Mouse (Mus musculus) midbrain, embryonic 15.5 days (tissue): ENCODE measurements at regions not wholly inside any gene's neighbourhood (a gene's known extent, or its start where the extent isn't known, plus 50 kb on each side); places are given as distances from the start of the nearest gene placed in this dataset.

Source experiments
- ATAC-seq: fragments of 200-750 bp; cut with Nextera tagmentation; replicated peaks from 2 replicates; pipeline ENCODE4 v1.8.0; 2017; ENCODE audit warnings: moderate TSS enrichment
- H3K27ac ChIP-seq: fragments of 300-500 bp; sonication (generic); 2 replicates; pipeline ENCODE4 v1.5.1; 2015; ENCODE audit warnings: mild to moderate bottlenecking, inconsistent platforms
- H3K27me3 ChIP-seq: fragments of 300-500 bp; sonication (generic); replicated peaks from 2 replicates; pipeline ENCODE4 v1.6.1; 2015; ENCODE audit warnings: inconsistent platforms
- H3K36me3 ChIP-seq: fragments of 300-500 bp; sonication (generic); replicated peaks from 2 replicates; pipeline ENCODE4 v1.6.1; 2015; ENCODE audit warnings: inconsistent platforms
- H3K4me1 ChIP-seq: fragments of 300-500 bp; sonication (generic); 2 replicates; pipeline ENCODE4 v1.6.1; 2015; ENCODE audit warnings: inconsistent platforms
- H3K4me2 ChIP-seq: fragments of 300-500 bp; sonication (generic); 2 replicates; pipeline ENCODE4 v1.6.1; 2015; ENCODE audit warnings: inconsistent platforms, mild to moderate bottlenecking, moderate library complexity
- H3K4me3 ChIP-seq: fragments of 300-500 bp; sonication (generic); 2 replicates; pipeline ENCODE4 v1.5.1; 2015; ENCODE audit warnings: mild to moderate bottlenecking, inconsistent platforms
- H3K9ac ChIP-seq: fragments of 300-500 bp; sonication (generic); 2 replicates; pipeline ENCODE4 v1.6.1; 2015; ENCODE audit warnings: mild to moderate bottlenecking, inconsistent platforms
- H3K9me3 ChIP-seq: fragments of 300-500 bp; sonication (generic); 2 replicates; pipeline ENCODE4 v1.6.1; 2016; ENCODE audit warnings: inconsistent platforms
- whole genome bisulfite sequencing: fragments of 180-500 bp; shearing (Covaris S2); methylation state at CpG from one replicate; pipeline ENCODE4 v1.1.7; 2015; ENCODE audit warnings: mixed read lengths; 5-methylcytosine and 5-hydroxymethylcytosine counted together

DNA sequence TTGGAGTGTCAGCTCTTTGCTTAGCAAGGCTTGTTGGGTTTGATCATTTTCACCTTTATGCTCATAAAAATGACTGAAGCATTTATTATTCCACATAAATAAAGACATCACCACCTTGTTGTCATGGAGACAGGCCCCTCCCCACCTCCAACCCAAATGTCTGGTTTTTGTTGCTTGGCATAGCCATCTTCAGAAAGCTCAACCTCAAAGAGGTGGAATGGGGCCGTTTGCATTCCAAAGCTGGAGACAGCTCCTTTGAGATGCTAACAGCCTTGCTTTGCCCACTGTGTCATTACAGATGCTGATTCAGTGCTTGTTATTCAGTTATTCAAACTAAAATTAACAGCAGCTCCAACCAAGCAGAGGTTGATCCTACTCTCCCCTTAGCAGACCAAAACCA lies 51.9 kb upstream of the Lgalsl start:
- Histone ChIP-seq H3K9ac (no peak overlapping the region), H3K9me3 (no peaks in the 10 kb centered on the region), H3K4me3 (no peak overlapping the region), H3K4me1 (no peaks in the 10 kb centered on the region), H3K36me3 (no peaks in the 10 kb centered on the region), H3K4me2 (no peak overlapping the region), H3K27me3 (no peaks in the 10 kb centered on the region), H3K27ac (no peak overlapping the region)
- no peak for ATAC-seq
- WGBS = 7% methylated on average over 1 of the region's 1 CpGs

DNA sequence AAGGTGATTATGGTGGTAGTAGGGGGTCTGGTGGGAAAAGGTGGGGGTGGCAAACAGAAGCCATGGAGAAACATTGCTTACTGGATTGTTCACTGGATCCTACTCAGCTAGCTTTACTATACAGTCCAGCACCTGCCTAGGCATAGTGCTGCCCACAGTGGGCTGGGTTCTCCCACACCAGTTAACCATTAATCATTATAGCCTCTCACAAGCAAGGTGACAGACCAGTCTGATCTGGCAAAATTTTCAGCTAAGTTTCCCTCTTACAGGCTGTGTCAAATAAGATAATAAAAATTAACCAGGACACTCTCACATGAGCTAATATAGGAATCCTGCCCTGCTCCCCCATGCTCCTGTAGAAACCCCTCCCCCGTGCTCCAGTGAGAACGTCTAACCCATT lies 53.1 kb upstream of the Lgalsl start:
- H3K4me2 ChIP-seq = no peak overlapping the region
- no peak overlapping the region for H3K27ac ChIP-seq
- H3K36me3 ChIP-seq = no peaks in the 10 kb centered on the region
- H3K9me3 ChIP-seq = no peaks in the 10 kb centered on the region
- no peak overlapping the region for H3K9ac ChIP-seq
- WGBS = 94% methylated on average over 2 of the region's 2 CpGs
- ATAC-seq = no peak
- no peaks in the 10 kb centered on the region for H3K27me3 ChIP-seq
- no peak overlapping the region for H3K4me3 ChIP-seq
- no peaks in the 10 kb centered on the region for H3K4me1 ChIP-seq

- ATAC-seq = no peak
- Histone ChIP-seq H3K4me1 (no peaks in the 10 kb centered on the region), H3K9me3 (no peaks in the 10 kb centered on the region), H3K27ac (no peak overlapping the region), H3K36me3 (no peaks in the 10 kb centered on the region), H3K4me2 (no peak overlapping the region), H3K27me3 (no peaks in the 10 kb centered on the region), H3K9ac (no peak overlapping the region), H3K4me3 (no peak overlapping the region)
- 90% methylated on average over 2 of the region's 2 CpGs for WGBS
Measured at GRCm38 (mm10) chr11:20887044-20887443, 56.2 kb upstream of the Lgalsl start.

DNA sequence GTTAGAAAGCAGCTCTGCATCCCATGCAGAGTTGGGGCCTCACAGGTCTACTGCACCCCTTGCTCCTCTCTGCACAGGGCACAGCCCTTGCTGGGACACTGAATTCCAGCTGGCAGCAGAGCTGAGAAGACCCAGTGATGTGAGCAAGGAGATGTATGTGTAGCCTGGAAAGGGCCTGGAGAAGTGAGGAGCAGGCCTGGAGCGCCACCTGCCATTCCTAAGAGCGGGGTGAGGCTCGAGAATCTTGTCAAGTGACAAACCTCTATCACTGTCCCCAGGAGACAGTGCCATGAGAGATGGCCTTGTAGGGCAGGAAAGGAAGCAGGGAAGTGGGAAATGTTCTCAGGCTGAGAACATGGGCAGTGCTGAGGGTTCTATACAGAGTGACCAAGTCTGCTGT lies 59.6 kb upstream of the Lgalsl start:
- H3K27me3 ChIP-seq = no peaks in the 10 kb centered on the region
- 76% methylated on average over 3 of the region's 3 CpGs for WGBS

GRCm38 (mm10) chr11:20891711-20892110 lies 60.9 kb upstream of the Lgalsl start:
- H3K27ac ChIP-seq = no peak overlapping the region
- H3K27me3 ChIP-seq = no peaks in the 10 kb centered on the region
- no peak overlapping the region for H3K9ac ChIP-seq
- H3K4me3 ChIP-seq = no peak overlapping the region
- WGBS = 84% methylated on average over 10 of the region's 10 CpGs
- H3K4me2 ChIP-seq = no peak overlapping the region
- no peak for ATAC-seq
- H3K36me3 ChIP-seq = no peaks in the 10 kb centered on the region
- H3K4me1 ChIP-seq = peaks cover 4% of the 10 kb centered on the region; the same call in 1 of the 2 replicates
- H3K9me3 ChIP-seq = no peaks in the 10 kb centered on the region

More for the DNA sequence above, 59.6 kb upstream of the Lgalsl start:
- peaks cover 4% of the 10 kb centered on the region; the same call in 1 of the 2 replicates for H3K4me1 ChIP-seq
- ATAC-seq = no peak
- no peak overlapping the region for H3K4me2 ChIP-seq
- no peaks in the 10 kb centered on the region for H3K9me3 ChIP-seq
- no peak overlapping the region for H3K9ac ChIP-seq
- H3K4me3 ChIP-seq = no peak overlapping the region
- H3K27ac ChIP-seq = no peak overlapping the region
- H3K36me3 ChIP-seq = no peaks in the 10 kb centered on the region

DNA sequence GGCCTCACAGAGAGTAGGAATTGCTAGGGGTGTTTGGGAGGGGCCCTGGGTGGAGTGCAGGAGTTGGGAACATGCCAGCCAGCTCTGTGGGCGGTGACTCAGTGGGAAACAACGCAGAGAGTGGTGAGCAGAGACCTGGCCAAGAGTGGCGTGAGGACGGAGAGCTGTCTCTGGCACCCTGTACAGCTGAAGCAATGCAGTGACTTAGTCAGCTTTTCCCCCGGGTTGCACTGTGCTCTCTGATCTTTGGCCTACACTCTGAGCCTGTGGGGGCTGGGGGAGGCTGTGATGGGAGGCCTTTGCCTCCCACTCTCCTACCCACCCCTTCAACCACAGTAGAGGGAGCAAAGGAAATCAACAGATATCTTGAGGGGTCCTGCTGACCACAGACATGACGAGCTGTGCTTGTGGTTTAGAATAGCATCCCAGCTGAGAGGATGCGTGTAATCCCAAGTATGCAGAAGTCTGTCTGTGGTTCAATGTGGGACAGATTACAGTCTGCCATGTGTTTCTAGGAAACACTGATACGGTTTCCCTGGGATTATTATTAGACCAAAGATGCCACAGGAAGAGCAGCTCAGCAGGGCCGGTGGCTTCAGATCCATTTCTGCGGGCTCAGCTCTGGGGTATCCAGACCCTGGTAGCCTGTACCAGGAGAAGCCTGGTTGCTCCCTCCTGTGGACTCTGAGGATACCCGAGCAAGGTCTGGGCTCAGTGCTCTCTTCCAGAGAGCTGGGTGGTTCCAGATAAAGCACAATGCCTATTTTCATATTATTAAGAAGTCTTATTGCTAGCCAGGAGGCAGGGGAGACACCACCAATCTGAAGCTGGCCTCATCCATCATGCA lies 65.6 kb upstream of the Lgalsl start:
- Histone ChIP-seq H3K36me3 (no peaks in the 10 kb centered on the region), H3K4me2 (no peak overlapping the region), H3K4me3 (no peak overlapping the region), H3K27ac (no peak overlapping the region), H3K27me3 (no peaks in the 10 kb centered on the region), H3K4me1 (peaks cover 4% of the 10 kb centered on the region; the same call in 1 of the 2 replicates), H3K9ac (no peak overlapping the region), H3K9me3 (no peaks in the 10 kb centered on the region)
- 68% methylated on average over 11 of the region's 11 CpGs for WGBS
- 0 out of 2 replicates have a peak, but pooled peaks have one; percentile 33 for ATAC-seq

GRCm38 (mm10) chr11:20897468-20897867 lies 66.6 kb upstream of the Lgalsl start:
- Histone ChIP-seq H3K9ac (no peak overlapping the region), H3K36me3 (no peaks in the 10 kb centered on the region), H3K27me3 (no peaks in the 10 kb centered on the region), H3K9me3 (no peaks in the 10 kb centered on the region), H3K27ac (no peak overlapping the region), H3K4me1 (peaks cover 4% of the 10 kb centered on the region; the same call in 1 of the 2 replicates), H3K4me2 (no peak overlapping the region), H3K4me3 (no peak overlapping the region)
- 89% methylated on average over 7 of the region's 7 CpGs for WGBS
- no peak for ATAC-seq

GRCm38 (mm10) chr11:20898558-20898957 lies 67.7 kb upstream of the Lgalsl start:
- Histone ChIP-seq H3K9ac (no peak overlapping the region), H3K4me1 (peaks cover 4% of the 10 kb centered on the region; the same call in 1 of the 2 replicates), H3K4me3 (no peak overlapping the region), H3K27me3 (no peaks in the 10 kb centered on the region), H3K4me2 (no peak overlapping the region), H3K36me3 (no peaks in the 10 kb centered on the region), H3K27ac (no peak overlapping the region), H3K9me3 (no peaks in the 10 kb centered on the region)
- no peak for ATAC-seq
- 77% methylated on average over 4 of the region's 4 CpGs for WGBS

DNA sequence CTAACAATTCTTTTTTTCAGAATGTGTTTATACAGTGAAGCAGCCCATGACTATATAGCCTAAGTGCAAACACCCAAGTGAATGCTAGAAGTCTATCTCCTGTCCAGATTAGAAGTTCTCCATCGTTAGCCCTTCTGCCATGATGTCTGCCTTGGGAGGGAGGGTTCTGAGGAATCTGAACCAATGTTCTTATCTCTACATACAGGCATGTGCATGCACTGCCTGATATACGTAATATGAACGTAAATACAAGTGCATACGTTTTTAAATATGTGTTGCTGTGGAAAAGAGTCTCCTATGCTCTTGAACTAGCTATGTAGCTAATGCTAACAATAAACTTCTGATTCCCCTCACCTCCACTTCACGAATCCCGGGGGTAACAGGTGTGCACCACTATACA lies 68.9 kb upstream of the Lgalsl start:
- ATAC-seq = no peak
- no peaks in the 10 kb centered on the region for H3K36me3 ChIP-seq
- no peaks in the 10 kb centered on the region for H3K9me3 ChIP-seq
- H3K4me1 ChIP-seq = peaks cover 4% of the 10 kb centered on the region; the same call in 1 of the 2 replicates
- H3K27ac ChIP-seq = no peak overlapping the region
- H3K4me3 ChIP-seq = no peak overlapping the region
- H3K9ac ChIP-seq = no peak overlapping the region
- WGBS = 89% methylated on average over 6 of the region's 6 CpGs
- H3K27me3 ChIP-seq = no peaks in the 10 kb centered on the region
- no peak overlapping the region for H3K4me2 ChIP-seq

DNA sequence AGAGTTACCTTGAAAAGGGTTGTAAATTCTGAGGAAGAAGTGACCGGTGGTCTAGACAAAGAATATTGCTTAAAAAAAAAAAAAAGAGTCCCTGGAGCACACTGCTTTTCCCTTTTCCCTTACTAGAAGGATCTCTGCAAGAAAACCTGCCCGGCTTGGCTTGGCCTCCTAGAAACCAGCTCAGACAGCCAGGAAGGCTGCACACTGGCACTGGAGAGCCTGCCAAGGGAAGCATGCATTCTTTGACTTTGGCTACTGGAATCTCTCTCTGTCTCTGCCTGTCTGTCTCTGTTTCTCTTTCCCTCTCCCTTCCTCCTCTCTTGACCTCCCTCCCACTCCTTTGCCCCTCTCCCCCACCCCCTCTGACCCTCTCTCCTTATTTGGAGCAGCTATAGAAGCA lies 71.1 kb upstream of the Lgalsl start:
- Histone ChIP-seq H3K27ac (no peak overlapping the region), H3K4me3 (no peak overlapping the region), H3K9ac (no peak overlapping the region), H3K36me3 (no peaks in the 10 kb centered on the region), H3K4me2 (no peak overlapping the region), H3K27me3 (no peaks in the 10 kb centered on the region), H3K9me3 (no peaks in the 10 kb centered on the region), H3K4me1 (no peaks in the 10 kb centered on the region)
- ATAC-seq = no peak
- WGBS = 68% methylated on average over 2 of the region's 2 CpGs

DNA sequence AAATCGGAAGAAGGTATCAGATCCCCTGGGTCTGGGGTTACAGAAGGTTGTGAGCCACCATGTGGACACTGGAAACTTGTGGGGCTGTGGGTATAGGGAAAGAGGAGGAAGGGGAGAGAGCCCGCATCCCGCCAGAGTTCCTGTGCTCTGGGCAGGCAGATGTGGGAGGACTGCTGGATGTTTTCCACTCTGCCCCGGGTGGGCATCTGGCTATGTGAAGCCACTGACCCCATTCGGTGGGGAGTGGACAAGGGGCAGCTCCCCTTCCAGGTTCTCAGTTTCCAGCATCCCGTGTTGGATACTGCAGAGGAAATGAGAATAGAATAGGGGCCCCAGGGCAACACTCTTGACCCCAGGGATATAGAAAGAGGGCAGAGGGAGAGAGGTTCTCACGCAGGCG lies 72.1 kb upstream of the Lgalsl start:
- no peak for ATAC-seq
- H3K9ac ChIP-seq = no peak overlapping the region
- no peak overlapping the region for H3K4me2 ChIP-seq
- no peak overlapping the region for H3K27ac ChIP-seq
- no peaks in the 10 kb centered on the region for H3K36me3 ChIP-seq
- H3K4me3 ChIP-seq = no peak overlapping the region
- WGBS = 75% methylated on average over 8 of the region's 8 CpGs
- no peaks in the 10 kb centered on the region for H3K27me3 ChIP-seq
- no peaks in the 10 kb centered on the region for H3K4me1 ChIP-seq
- H3K9me3 ChIP-seq = no peaks in the 10 kb centered on the region

- no peak overlapping the region for H3K27ac ChIP-seq
- no peak overlapping the region for H3K4me2 ChIP-seq
- no peaks in the 10 kb centered on the region for H3K27me3 ChIP-seq
- no peaks in the 10 kb centered on the region for H3K36me3 ChIP-seq
- H3K9me3 ChIP-seq = no peaks in the 10 kb centered on the region
- no peak overlapping the region for H3K4me3 ChIP-seq
- no peaks in the 10 kb centered on the region for H3K4me1 ChIP-seq
- no peak overlapping the region for H3K9ac ChIP-seq
- no peak for ATAC-seq
- WGBS = 71% methylated on average over 3 of the region's 3 CpGs
Measured at GRCm38 (mm10) chr11:20907996-20908395, 77.1 kb upstream of the Lgalsl start.

DNA sequence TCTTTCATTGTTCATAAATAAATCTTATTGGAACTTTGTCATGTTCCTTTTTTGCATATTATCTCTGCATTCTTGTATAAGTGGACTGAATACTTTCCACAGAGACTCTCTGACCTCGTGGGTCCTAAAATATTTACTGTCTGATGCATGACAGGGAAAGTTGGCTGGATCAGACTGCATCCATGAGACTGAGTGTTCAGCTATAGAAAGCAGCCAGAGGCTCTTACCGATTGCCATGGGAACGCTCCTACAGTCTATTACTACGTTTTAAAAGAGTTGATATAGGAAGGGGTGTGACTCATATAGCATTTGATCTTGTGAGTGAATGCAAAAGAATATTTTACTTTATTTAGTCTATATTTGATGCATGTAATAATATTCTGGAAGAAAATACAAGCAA lies 77.6 kb upstream of the Lgalsl start:
- H3K4me1 ChIP-seq = no peaks in the 10 kb centered on the region
- 74% methylated on average over 4 of the region's 4 CpGs for WGBS
- no peak overlapping the region for H3K4me3 ChIP-seq
- no peaks in the 10 kb centered on the region for H3K27me3 ChIP-seq
- no peak overlapping the region for H3K9ac ChIP-seq
- H3K9me3 ChIP-seq = no peaks in the 10 kb centered on the region
- ATAC-seq = no peak
- no peak overlapping the region for H3K27ac ChIP-seq
- H3K4me2 ChIP-seq = no peak overlapping the region
- no peaks in the 10 kb centered on the region for H3K36me3 ChIP-seq
